Mouse (Mus musculus) heart, postnatal 0 days (tissue): ENCODE measurements around the gene Nfia.

Experiments
- CTCF ChIP-seq: IDR thresholded peaks from 2 replicates; pipeline ENCODE4 v1.5.1; 2016; ENCODE audit warnings: antibody characterized with exemption, control low read depth, low read depth
- EP300 ChIP-seq: IDR thresholded peaks from 2 replicates; pipeline ENCODE4 v1.6.1; 2016; ENCODE audit warnings: antibody characterized with exemption, low read depth

DNA sequence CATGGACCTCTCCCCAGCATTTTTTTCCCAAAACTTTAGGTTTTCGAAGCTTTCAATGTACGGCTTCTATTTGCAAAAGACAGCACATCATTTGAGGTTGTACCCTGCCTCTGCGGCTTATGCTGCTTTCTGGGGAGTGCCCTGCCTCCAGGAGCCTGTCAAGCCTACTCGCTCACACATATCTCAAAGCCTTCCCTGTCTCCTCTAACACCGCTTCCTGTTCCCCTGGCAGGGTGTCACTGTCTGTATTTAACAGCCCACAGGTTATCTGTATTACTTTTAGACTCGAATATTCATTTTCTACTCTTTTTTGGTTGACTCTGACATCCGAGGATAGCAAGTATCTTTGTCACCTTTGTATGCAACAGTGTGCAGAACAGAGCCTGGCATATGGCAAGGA is 304.1 kb downstream of the Nfia start:
- TF ChIP-seq CTCF (no peak), EP300 (no peak)
